Mouse (Mus musculus): ENCODE data around the gene Zdhhc9. TPM values are rescaled to one million over a fixed set of nuclear protein-coding genes. Genes with fewer than 3 reads are reported as not detected.

The Zdhhc9 gene
- total RNA-seq, 1 experiment from 2014 or later, result 42.4 TPM

GRCm38 (mm10) chrX:48138539-48139275, 70.0 kb downstream of the Zdhhc9 start:
- ATAC-seq (ENCODE audit: extremely low read depth, insufficient number of reproducible peaks, low FRiP score, poor library complexity, severe bottlenecking), result peak; percentile 50

GRCm38 (mm10) chrX:48138011-48138410, 70.7 kb downstream of the Zdhhc9 start:
- ATAC-seq (ENCODE audit: extremely low read depth, insufficient number of reproducible peaks, low FRiP score, poor library complexity, severe bottlenecking), result no peak

DNA sequence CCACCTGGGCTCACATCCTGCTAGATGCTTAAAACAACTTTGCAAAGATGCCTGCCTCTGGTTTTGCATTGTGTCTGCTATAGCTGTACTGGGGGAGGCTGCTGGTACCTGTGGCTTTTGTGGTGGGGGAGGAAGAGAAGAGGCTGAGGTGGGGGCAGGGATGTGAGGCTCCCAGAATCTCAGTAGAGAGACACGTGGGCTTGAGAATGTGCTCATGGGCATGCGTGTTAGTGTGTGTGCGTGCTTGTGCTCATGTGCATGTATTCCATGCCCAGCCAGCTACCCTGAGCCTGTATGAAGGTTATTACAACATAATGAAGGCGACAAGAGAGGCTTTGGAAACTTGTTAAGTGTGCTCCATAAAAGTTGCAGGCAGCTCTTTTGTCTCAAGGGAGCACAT, 71.7 kb downstream of the Zdhhc9 start:
- ATAC-seq (ENCODE audit: extremely low read depth, insufficient number of reproducible peaks, low FRiP score, poor library complexity, severe bottlenecking), result no peak

DNA sequence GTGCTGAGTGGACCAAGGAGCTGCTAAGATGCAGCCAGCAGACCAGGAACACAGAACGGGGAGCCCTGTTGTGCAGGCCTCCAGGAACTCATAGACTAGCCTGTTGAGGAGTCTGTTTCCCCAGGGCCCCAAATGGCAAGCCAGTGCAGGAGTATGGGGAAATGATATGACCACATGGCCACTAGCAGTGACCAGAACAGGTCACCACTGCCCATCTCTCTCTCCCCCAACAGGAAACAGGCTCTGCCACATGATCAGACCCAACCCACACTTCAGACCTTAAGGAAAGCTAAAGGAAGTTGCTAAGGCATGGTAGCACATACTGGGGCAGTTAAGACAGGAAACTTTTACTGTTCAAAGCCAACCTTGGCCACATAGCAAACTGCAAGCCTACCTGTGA, 79.5 kb downstream of the Zdhhc9 start:
- no peak for ATAC-seq (ENCODE audit: extremely low read depth, insufficient number of reproducible peaks, low FRiP score, poor library complexity, severe bottlenecking)

DNA sequence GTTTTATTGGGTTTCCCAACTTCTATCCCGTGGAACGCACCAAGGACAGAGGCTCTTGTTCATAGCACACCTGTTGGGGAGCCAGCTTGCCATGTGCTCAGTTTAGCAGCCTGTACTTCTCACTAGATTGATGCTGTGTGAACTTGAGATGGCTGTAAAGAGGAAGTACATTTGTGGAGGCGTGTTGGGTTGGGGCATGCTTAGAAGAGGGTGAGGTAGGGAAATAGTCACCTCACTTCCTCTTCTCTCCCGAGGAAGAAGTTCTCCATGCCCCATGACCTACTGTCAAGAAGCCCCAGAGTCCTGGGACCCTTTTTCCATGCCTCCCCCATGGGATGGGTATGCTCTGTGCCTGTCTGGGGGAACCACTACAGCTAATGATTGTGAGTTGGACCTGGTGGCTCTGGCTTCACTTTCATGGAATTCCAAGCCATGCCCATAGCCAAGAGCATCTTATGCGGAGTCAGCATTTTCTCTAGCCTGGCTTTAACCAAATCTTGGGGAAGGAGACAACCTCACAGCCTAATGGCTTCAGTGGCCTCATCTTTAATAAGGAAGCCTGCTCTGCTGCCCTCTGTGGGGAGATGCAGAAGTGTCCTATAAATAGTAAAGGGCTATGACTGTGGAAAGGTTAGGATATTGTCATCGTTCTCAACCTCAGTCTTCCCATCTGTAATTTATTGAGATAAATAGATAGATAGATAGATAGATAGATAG, 81.0 kb downstream of the Zdhhc9 start:
- peak; percentile 89 for ATAC-seq (ENCODE audit: extremely low read depth, insufficient number of reproducible peaks, low FRiP score, poor library complexity, severe bottlenecking)

GRCm38 (mm10) chrX:48126903-48127476, 81.7 kb downstream of the Zdhhc9 start:
- ATAC-seq (ENCODE audit: extremely low read depth, insufficient number of reproducible peaks, low FRiP score, poor library complexity, severe bottlenecking), result no peak

GRCm38 (mm10) chrX:48124132-48125071, 84.3 kb downstream of the Zdhhc9 start:
- ATAC-seq (ENCODE audit: extremely low read depth, insufficient number of reproducible peaks, low FRiP score, poor library complexity, severe bottlenecking), result peak; percentile 61; the same call in 1 of the 2 replicates

Other genes with a start within 250 kb of the Zdhhc9 start
- gene Apln, start 174.0 kb downstream of the Zdhhc9 start, total RNA-seq (2017), result 1.3 and 1.5 TPM in 2 replicates
- 0.12 and 0.25 TPM in 2 replicates for gene Xpnpep2, start 100.2 kb downstream of the Zdhhc9 start, total RNA-seq (2017)
- gene Sash3, start 62.4 kb downstream of the Zdhhc9 start, total RNA-seq (2017), result 217 and 224 TPM in 2 replicates
- gene Utp14a, start 48.0 kb upstream of the Zdhhc9 start, total RNA-seq (2017), result 39.8 and 48.6 TPM in 2 replicates
- gene Bcorl1, start 132.5 kb upstream of the Zdhhc9 start, total RNA-seq (2017), result 4.5 and 8.7 TPM in 2 replicates

Data from neutrophil, adult 5-6 weeks (primary cell).